Mouse (Mus musculus) spleen, adult 2 months (tissue): ENCODE results near the gene Igsf21. TPM values are rescaled to one million over a fixed set of nuclear protein-coding genes. Genes with fewer than 3 reads are reported as not detected.
A peak's percentile ranks its signal among the peaks of the same experiment; 100 is the strongest.

ENCODE experiments used
- DNase-seq, 2 experiments: peaks; one replicate each; pipeline versions ENCODE4 v3.0.0 to v3.0.0-alpha.2; 2012 to 2021; ENCODE audit warnings: low spot score in 2 of 2, low read depth in 1 of 2
- H3K27ac ChIP-seq: fragments of 200-500 bp; 2 replicates; pipeline ENCODE4 v1.5.1; 2012; ENCODE audit warnings: low read length, inconsistent platforms; ENCODE audit not compliant: insufficient read depth
- H3K27me3 ChIP-seq: fragments of 200-500 bp; 2 replicates; pipeline ENCODE4 v1.6.1; 2012; ENCODE audit warnings: mild to moderate bottlenecking, moderate library complexity, low read length, inconsistent platforms; ENCODE audit not compliant: control insufficient read depth, insufficient read depth
- H3K36me3 ChIP-seq: fragments of 200-500 bp; 2 replicates; pipeline ENCODE4 v1.6.1; 2012; ENCODE audit warnings: mild to moderate bottlenecking, low read length, inconsistent platforms; ENCODE audit not compliant: control insufficient read depth, insufficient read depth
- H3K4me1 ChIP-seq: fragments of 200-500 bp; 2 replicates; pipeline ENCODE4 v1.6.1; 2011; ENCODE audit warnings: inconsistent platforms; ENCODE audit not compliant: control insufficient read depth, insufficient read depth, insufficient read length
- H3K4me3 ChIP-seq: fragments of 200-500 bp; 2 replicates; pipeline ENCODE4 v1.5.1; 2011; ENCODE audit warnings: mild to moderate bottlenecking, inconsistent platforms; ENCODE audit not compliant: insufficient read depth, insufficient read length; ENCODE audit errors: extremely low read depth
- CTCF ChIP-seq: fragments of 200-500 bp; IDR thresholded peaks from 2 replicates; pipeline ENCODE4 v1.5.1; 2011; ENCODE audit warnings: mild to moderate bottlenecking, inconsistent platforms; ENCODE audit not compliant: insufficient read depth, insufficient read length, insufficient replicate concordance; ENCODE audit errors: extremely low read depth
- POLR2A ChIP-seq: fragments of 200-500 bp; IDR thresholded peaks from 2 replicates; pipeline ENCODE4 v1.6.1; 2011; ENCODE audit warnings: low read depth, low read length, inconsistent platforms
- WGBS: fragments of 180-500 bp; shearing (Covaris S2); methylation state at CpG from one replicate; pipeline ENCODE4 v1.1.7; 2018; 5-methylcytosine and 5-hydroxymethylcytosine counted together
- polyA plus RNA-seq: library from polyadenylated mRNA; depleted of rRNA; stranded (reverse); fragments of >200 nt; gene quantifications from 2 replicates; pipeline ENCODE4 v1.2.3, GENCODE M21; 2012

Gene Igsf21
- polyA plus RNA-seq, 1 experiment: 0.05 TPM

DNA sequence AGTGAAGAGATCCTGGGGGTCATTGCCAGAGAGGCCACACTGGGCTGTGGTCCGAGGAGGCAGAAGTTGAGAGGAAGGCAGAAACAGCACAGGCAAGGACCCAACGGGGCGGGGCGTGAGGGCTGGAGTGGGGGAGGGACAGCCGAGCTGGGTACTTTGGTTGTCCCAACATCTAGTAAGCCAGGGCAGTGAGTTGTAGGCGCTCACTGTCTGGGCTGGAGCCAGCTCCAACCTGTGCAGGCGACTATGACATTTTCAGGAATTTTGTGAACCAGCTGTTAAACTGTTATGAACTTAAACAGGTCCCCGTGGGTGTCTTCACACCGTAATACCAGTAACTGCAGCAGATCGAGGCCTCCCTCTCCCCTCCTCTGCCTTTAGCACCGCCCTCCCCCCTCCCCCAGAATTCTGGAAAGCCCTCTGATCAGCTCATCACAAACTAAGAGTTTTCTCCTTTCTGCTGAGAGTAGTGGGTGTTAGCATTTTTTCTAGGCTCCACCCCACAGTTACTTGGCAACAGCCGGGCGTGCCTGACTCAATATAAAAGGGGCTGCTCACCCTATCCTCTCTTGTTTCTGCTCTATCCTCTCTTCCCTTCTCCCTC, 208.7 kb downstream of the Igsf21 start:
- 5% methylated on average over 13 of the region's 13 CpGs for WGBS
- DNase-seq: no peak
- H3K27ac ChIP-seq: no peak overlapping the region
- no peaks in the 10 kb centered on the region for H3K27me3 ChIP-seq
- no peaks in the 10 kb centered on the region for H3K4me1 ChIP-seq
- H3K4me3 ChIP-seq: no peak overlapping the region
- TF ChIP-seq POLR2A (no peak), CTCF (no peak)
- H3K36me3 ChIP-seq: no peaks in the 10 kb centered on the region

DNA sequence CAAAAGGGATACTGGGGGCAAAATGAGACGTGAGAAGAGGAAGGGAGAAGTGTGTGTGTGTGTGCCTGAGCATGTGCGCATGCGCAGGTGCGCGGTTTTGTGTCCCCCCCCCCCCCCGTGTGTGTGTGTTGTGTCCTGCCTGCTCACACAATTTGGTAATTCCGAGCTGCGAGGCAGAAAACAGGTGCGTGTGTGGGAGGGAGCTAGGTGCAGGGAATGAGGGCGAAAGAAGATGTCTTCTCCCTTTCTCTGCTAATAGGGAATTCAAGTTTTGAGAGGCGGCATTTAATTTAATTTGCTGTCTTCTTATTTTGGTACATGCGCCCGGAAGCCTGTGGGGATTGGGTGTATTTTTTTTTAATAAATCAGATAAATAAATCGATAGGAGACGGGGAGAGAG, 211.4 kb downstream of the Igsf21 start:
- no peaks in the 10 kb centered on the region for H3K36me3 ChIP-seq
- 74% methylated on average over 15 of the region's 15 CpGs for WGBS
- no peaks in the 10 kb centered on the region for H3K4me1 ChIP-seq
- no peak overlapping the region for H3K27ac ChIP-seq
- H3K27me3 ChIP-seq: no peaks in the 10 kb centered on the region
- no peak overlapping the region for H3K4me3 ChIP-seq
- DNase-seq: no peak
- TF ChIP-seq CTCF (no peak), POLR2A (no peak)

DNA sequence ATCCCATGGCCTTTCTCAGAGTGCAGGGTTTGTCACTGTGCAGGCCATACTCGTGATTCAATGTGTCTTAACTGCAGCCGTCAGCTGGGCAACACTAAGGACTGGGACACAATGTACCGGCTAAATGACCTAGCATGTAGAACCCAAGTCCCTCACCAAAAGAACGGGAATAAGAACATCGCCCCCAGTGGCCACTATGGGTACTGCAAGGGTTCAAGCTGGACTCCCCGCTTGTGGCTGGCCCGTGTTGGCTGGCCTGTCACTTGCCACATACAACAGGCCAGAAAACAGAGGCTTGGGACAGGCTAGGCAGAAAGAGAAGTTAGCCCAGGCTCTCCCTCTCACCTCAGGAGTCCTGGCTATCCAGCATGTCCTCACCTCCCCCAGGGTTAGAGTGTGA, 213.2 kb downstream of the Igsf21 start:
- Histone ChIP-seq H3K36me3 (no peaks in the 10 kb centered on the region), H3K27ac (no peak overlapping the region), H3K4me3 (no peak overlapping the region), H3K27me3 (no peaks in the 10 kb centered on the region), H3K4me1 (no peaks in the 10 kb centered on the region)
- peak in 1 of 2 experiments; percentile 26 for DNase-seq
- WGBS: 39% methylated on average over 7 of the region's 7 CpGs
- TF ChIP-seq POLR2A (no peak), CTCF (peak; percentile 44; the same call in 1 of the 2 replicates)

DNA sequence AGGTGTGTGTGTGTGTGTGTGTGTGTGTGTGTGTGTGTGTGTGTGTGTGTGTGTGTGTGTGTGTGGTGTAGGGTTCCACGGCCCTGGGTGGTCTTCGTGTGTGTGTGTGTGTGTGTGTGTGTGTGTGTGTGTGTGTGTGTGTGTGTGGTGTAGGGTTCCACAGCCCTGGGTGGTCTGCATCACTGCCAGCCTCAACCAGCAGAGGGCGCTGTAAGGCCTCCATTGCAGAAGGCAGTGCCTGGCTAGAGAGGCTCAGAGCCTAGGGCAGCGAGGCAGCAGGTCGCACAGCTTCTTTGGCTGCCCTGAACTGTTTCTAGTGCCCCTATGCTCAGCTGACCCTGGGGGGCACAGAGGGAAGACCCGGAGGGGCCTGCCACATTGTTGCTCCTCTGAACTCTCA, 216.2 kb downstream of the Igsf21 start:
- H3K4me3 ChIP-seq: no peak overlapping the region
- WGBS: 58% methylated on average over 3 of the region's 6 CpGs
- H3K36me3 ChIP-seq: no peaks in the 10 kb centered on the region
- H3K27me3 ChIP-seq: no peaks in the 10 kb centered on the region
- no peak overlapping the region for H3K27ac ChIP-seq
- DNase-seq: no peak
- no peak for TF ChIP-seq CTCF
- no peak for TF ChIP-seq POLR2A
- H3K4me1 ChIP-seq: no peaks in the 10 kb centered on the region

DNA sequence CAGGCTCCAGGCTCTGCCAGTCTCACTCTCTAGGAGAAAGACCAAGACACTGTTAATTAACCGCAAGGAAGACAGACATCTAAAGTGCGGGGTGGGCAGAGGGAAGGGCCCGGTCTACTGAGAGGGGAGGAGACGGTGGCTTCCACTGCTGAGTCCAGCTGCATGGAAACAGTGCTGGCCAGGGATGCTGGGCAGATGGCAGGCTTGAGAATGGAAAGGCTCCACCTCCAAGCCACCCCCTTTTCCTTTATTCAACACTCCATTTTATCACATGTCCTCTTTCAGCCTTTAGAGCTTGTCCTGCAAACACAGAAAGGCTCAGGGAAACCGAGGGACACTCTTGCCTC, 216.6 kb downstream of the Igsf21 start:
- no peak for DNase-seq
- no peaks in the 10 kb centered on the region for H3K27me3 ChIP-seq
- H3K4me3 ChIP-seq: no peak overlapping the region
- TF ChIP-seq CTCF (no peak), POLR2A (no peak)
- no peaks in the 10 kb centered on the region for H3K4me1 ChIP-seq
- 59% methylated on average over 5 of the region's 5 CpGs for WGBS
- H3K36me3 ChIP-seq: no peaks in the 10 kb centered on the region
- no peak overlapping the region for H3K27ac ChIP-seq

DNA sequence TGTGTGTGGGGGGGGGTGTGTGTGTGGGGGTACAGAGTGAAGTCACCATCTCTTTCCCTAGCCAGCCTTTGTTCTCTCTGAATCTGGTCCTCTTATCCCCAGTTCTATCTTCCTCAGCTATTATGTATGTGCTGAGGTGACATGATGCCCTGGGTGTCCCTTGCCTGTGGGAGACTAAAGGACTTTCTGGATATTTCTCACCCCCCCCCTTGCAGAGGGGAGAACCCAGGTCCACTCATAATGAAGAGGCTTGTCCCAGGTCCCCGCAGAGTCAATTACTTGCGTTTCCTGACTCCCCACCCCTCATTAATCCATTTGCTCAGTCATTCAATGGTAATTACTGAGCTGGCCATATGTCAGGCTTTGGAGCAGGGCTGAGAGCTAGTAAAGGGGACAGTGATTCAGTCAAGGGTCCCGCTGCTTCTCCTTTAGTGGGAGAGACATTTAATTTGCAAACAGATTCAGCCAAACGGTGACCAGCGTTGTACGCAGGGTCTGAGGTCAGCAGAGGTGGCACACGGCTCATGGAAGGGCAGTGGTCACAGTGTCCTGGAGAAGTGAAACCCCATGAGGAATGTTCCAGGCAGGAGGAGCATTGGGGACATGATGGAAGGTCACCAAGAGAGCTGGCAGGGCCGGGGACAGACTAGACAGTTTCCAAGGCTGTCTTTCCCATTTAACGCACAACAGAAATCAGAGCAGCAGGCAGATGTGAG, 217.1 kb downstream of the Igsf21 start:
- 55% methylated on average over 9 of the region's 9 CpGs for WGBS
- Histone ChIP-seq H3K27ac (no peak overlapping the region), H3K36me3 (no peaks in the 10 kb centered on the region), H3K27me3 (no peaks in the 10 kb centered on the region), H3K4me3 (no peak overlapping the region), H3K4me1 (no peaks in the 10 kb centered on the region)
- TF ChIP-seq CTCF: no peak
- DNase-seq: no peak

DNA sequence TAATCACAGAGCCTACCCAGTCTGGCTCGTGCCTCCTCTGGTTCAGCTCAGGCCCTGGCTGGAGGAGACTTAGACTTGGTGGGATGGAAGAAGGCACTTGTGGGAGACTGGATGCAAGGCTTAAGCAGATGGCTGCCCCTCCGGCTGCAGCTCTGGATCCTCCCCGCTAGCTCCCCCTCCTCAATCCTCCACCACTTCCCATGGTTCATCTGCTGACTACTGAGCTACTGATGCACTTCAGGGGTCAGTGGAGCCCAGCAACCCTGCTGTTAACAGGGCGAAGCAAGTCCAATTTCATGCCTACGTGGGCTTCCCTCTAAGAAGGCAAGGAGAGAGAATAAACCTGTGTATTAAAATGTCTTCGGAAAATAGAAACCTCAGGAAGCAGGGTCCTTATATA, 222.8 kb downstream of the Igsf21 start:
- Histone ChIP-seq H3K4me3 (no peak overlapping the region), H3K27me3 (no peaks in the 10 kb centered on the region), H3K36me3 (no peaks in the 10 kb centered on the region), H3K4me1 (no peaks in the 10 kb centered on the region), H3K27ac (no peak overlapping the region)
- WGBS: 58% methylated on average over 6 of the region's 6 CpGs
- DNase-seq: no peak
- no peak for TF ChIP-seq POLR2A
- TF ChIP-seq CTCF: no peak
